Mouse (Mus musculus) erythroblast, embryonic 14.5 days (primary cell): Measurements from ENCODE around the gene Bnipl.

ENCODE experiments used
- GATA1 ChIP-seq: IDR thresholded peaks from 2 replicates; pipeline ENCODE4 v1.6.1; 2012; ENCODE audit warnings: low read length, inconsistent platforms, mixed read lengths
- TAL1 ChIP-seq: IDR thresholded peaks from 3 replicates; pipeline ENCODE4 v1.6.1; 2012; ENCODE audit warnings: low read length, inconsistent platforms, mixed read lengths

DNA sequence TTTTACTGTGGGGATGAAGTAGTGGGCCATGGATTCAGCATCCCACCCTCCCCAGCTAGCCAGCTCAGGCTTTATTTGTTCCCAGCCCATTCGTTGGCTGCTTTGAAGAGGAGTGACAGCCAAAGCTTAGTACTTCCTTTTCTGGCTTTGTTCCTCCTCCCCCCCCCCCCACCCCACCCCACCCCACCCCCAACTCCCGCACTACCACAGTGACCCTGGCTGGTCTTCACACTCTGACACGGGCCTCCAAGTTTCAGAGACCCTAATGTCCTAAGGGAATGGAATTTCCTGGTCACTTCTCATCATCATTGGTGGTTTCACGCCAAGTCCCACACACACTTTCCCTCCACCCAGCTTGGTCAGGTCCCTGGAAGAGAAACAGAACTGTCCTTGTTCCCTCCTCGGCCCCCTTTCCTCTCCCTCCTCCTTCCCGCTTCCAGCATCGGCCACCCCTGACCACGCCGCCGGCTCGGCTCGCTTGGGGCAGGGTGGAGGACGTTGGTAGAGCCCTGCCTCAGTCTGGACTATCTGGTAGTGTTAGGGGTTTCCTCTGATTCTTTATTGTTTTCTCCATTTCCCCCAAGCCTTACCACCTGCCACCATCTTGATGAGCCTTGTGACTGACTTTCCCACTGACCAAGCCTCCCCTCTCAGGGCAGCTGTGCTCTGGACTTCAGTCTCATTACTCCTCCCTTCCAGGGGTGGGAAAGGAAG is 21.1 kb downstream of the Bnipl start:
- TF ChIP-seq GATA1 (no peak), TAL1 (no peak)
